Mouse (Mus musculus): Measurements from ENCODE around the gene Hdac8. TPM values are rescaled to one million over a fixed set of nuclear protein-coding genes. Genes with fewer than 3 reads are reported as not detected.
A peak's percentile ranks its signal among the peaks of the same experiment; 100 is the strongest.

The Hdac8 gene
- total and polyA plus RNA-seq, 3 experiments = 8.8 to 11.8 TPM; not detected in 1

DNA sequence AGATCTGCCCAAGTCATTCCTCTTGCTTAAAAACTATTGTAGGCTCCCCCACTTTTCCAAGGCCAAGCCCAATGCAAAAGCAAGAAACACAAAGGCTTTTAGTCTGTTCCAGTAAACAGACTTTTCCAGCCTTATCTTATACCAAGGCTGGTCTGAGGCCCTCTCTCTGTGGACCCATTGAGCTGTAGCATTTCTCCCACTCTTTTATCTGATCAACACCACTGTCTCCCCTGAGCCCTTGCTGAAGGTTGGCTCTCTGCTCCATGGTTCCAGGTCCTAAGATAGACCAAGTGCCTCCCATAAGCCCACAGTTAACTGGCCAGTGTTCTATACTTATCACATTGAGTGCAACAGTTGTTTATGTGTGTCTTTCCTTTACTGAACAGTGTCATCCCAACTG is 185.9 kb downstream of the Hdac8 start:
- peaks cover 0 to 2% of the 10 kb centered on the region in 2 experiments; a peak in 1 of 4 replicates for H3K36me3 ChIP-seq (ENCODE audit: control insufficient read depth in 1 of 2, insufficient read depth in 2 of 2, low read length in 2 of 2)
- no peak overlapping the region for H3K9ac ChIP-seq (ENCODE audit: control insufficient read depth, low read depth, low read length, poor library complexity, severe bottlenecking)
- DNase-seq (ENCODE audit: low read depth, low spot score) = peak; percentile 15
- H3K79me2 ChIP-seq (ENCODE audit: control insufficient read depth, insufficient read depth, low read length, poor library complexity) = no peaks in the 10 kb centered on the region
- no peaks in the 10 kb centered on the region for H3K27me3 ChIP-seq (ENCODE audit: control insufficient read depth in 1 of 2, insufficient read depth in 2 of 2, low read length in 2 of 2)
- no peak overlapping the region for H3K4me3 ChIP-seq (ENCODE audit: control insufficient read depth in 1 of 2, insufficient read depth in 1 of 2, low read depth in 2 of 2, low read length in 2 of 2)
- no peak overlapping the region for H3K27ac ChIP-seq (ENCODE audit: control insufficient read depth, low read depth, low read length)
- no peaks in the 10 kb centered on the region for H3K9me3 ChIP-seq (replicated peaks; ENCODE audit: insufficient read depth, low read length)
- H3K4me1 ChIP-seq (ENCODE audit: control insufficient read depth in 1 of 2, insufficient read depth in 2 of 2, low read length in 2 of 2) = 0 out of 4 replicates have a peak, but pooled peaks cover 0 to 5% of the 10 kb centered on the region in 2 experiments
- TF ChIP-seq ZNF384 (IDR thresholded peaks at IDR 0.05; ENCODE audit: low read depth, low read length) (0 out of 2 replicates have a peak, but pooled peaks have one; percentile 56), GATA1 (IDR thresholded peaks at IDR 0.05; ENCODE audit: low read depth, low read length) (peak; percentile 14; the same call in 1 of the 2 replicates), USF1 (IDR thresholded peaks at IDR 0.05; ENCODE audit: low read depth, low read length) (no peak)

DNA sequence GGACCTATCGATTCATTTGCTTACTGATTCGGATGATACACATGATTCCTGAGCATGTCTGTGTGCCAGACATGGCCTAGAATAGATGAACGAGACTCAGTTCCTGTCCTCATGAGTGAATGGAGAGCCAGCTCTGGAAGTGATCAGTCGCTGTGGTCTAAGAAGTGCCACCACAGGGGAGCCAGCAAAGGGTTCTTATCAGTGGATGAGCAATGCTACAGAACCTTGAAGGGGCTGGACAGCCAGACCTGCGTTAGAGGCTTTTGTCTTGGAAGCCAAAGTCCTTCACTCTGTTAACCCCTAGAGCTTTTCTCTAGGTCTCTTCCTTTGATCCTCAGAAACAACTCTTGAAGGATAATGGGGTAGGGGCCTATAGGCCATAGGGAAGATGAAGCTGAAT is 186.4 kb downstream of the Hdac8 start:
- no peak overlapping the region for H3K27ac ChIP-seq (ENCODE audit: control insufficient read depth, low read depth, low read length)
- 0 out of 4 replicates have a peak, but pooled peaks cover 0 to 5% of the 10 kb centered on the region in 2 experiments for H3K4me1 ChIP-seq (ENCODE audit: control insufficient read depth in 1 of 2, insufficient read depth in 2 of 2, low read length in 2 of 2)
- no peak for TF ChIP-seq TBP (IDR thresholded peaks at IDR 0.05; ENCODE audit: low read depth, low read length)
- TF ChIP-seq JUND (IDR thresholded peaks at IDR 0.05; ENCODE audit: low read depth, low read length) = no peak
- H3K79me2 ChIP-seq (ENCODE audit: control insufficient read depth, insufficient read depth, low read length, poor library complexity) = no peaks in the 10 kb centered on the region
- H3K27me3 ChIP-seq (ENCODE audit: control insufficient read depth in 1 of 2, insufficient read depth in 2 of 2, low read length in 2 of 2) = no peaks in the 10 kb centered on the region
- peaks cover 0 to 2% of the 10 kb centered on the region in 2 experiments; a peak in 1 of 4 replicates for H3K36me3 ChIP-seq (ENCODE audit: control insufficient read depth in 1 of 2, insufficient read depth in 2 of 2, low read length in 2 of 2)
- no peak for DNase-seq (ENCODE audit: low read depth, low spot score)
- H3K9me3 ChIP-seq (replicated peaks; ENCODE audit: insufficient read depth, low read length) = no peaks in the 10 kb centered on the region
- H3K4me3 ChIP-seq (ENCODE audit: control insufficient read depth in 1 of 2, insufficient read depth in 1 of 2, low read depth in 2 of 2, low read length in 2 of 2) = no peak overlapping the region
- H3K9ac ChIP-seq (ENCODE audit: control insufficient read depth, low read depth, low read length, poor library complexity, severe bottlenecking) = no peak overlapping the region

DNA sequence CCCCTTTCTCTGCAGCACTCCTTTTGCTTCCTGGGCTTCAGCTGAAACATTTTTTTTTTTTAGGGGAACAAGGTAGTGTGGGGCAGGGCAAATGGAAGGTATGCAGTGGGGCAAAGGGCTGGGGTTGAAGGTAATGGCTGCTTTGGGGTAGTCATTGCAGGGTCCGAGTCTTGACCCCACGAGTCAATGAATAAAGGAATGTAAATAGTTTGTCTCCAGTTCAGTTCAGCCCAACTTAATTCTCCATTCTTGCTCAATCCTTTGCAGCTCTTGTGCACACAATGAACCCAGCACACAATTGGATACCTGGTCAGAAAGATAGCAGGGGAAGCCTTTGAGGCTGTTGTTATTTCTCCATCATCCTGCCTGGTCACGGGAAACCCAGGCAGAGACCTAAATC is 194.0 kb downstream of the Hdac8 start:
- Histone ChIP-seq H3K9ac (ENCODE audit: control insufficient read depth, low read depth, low read length, poor library complexity, severe bottlenecking) (no peak overlapping the region), H3K9me3 (replicated peaks; ENCODE audit: insufficient read depth, low read length) (no peaks in the 10 kb centered on the region), H3K27ac (ENCODE audit: control insufficient read depth, low read depth, low read length) (no peak overlapping the region), H3K4me3 (ENCODE audit: control insufficient read depth in 1 of 2, insufficient read depth in 1 of 2, low read depth in 2 of 2, low read length in 2 of 2) (no peak overlapping the region), H3K4me1 (ENCODE audit: control insufficient read depth in 1 of 2, insufficient read depth in 2 of 2, low read length in 2 of 2) (no peaks in the 10 kb centered on the region), H3K27me3 (ENCODE audit: control insufficient read depth in 1 of 2, insufficient read depth in 2 of 2, low read length in 2 of 2) (no peaks in the 10 kb centered on the region), H3K36me3 (ENCODE audit: control insufficient read depth in 1 of 2, insufficient read depth in 2 of 2, low read length in 2 of 2) (no peaks in the 10 kb centered on the region), H3K79me2 (ENCODE audit: control insufficient read depth, insufficient read depth, low read length, poor library complexity) (no peaks in the 10 kb centered on the region)
- TF ChIP-seq MEF2A (IDR thresholded peaks at IDR 0.05; ENCODE audit: extremely low read depth, insufficient replicate concordance, low read depth, low read length, poor library complexity, severe bottlenecking) (no peak), MAX (IDR thresholded peaks at IDR 0.05; ENCODE audit: low read length) (no peak), UBTF (IDR thresholded peaks at IDR 0.05; ENCODE audit: borderline replicate concordance, insufficient read depth, low read depth, low read length) (no peak), CTCF (IDR thresholded peaks at IDR 0.05 in 2 of 3, conservative IDR thresholded peaks at IDR 0.05 in 1 of 3; ENCODE audit: control insufficient read depth in 1 of 3, insufficient read depth in 1 of 3, low read depth in 2 of 3, low read length in 3 of 3, poor library complexity in 1 of 3, severe bottlenecking in 1 of 3) (no peak), ETS1 (IDR thresholded peaks at IDR 0.05; ENCODE audit: low read depth, low read length) (no peak)
- DNase-seq (ENCODE audit: low read depth, low spot score) = no peak

Measured in MEL (cell line).